ENCODE assay signal across 21 mouse cellular contexts in genomic region chr6:135436315-135436714, GRCm38 (mm10).
DNase-seq lines count a peak whose midpoint lies in the region; ATAC-seq and TF ChIP-seq lines count a peak whose summit lies in the region.
"Had no signal": no experiment of that assay in that cellular context is flagged by ENCODE, and none has a peak within 500 bp of the region (broad histone marks: within the 10 kb centered on the region; RNA-seq: fewer than 3 reads in every experiment).

No protein-coding gene starts in this region.

- no peak for ATAC-seq in forebrain, postnatal 0 days
- no peak for ATAC-seq in midbrain, embryonic 14.5 days (ENCODE audit: low FRiP score, low TSS enrichment)
- ATAC-seq: forebrain, embryonic 14.5 days had no signal

- H3K27me3 ChIP-seq in heart, embryonic 10.5 days (ENCODE audit: insufficient read depth, poor library complexity, severe bottlenecking): no peaks in the 10 kb centered on the region
- H3K27me3 ChIP-seq in forebrain, postnatal 0 days (ENCODE audit: insufficient read depth, low read length): no peaks in the 10 kb centered on the region
- H3K27me3 ChIP-seq in midbrain, embryonic 14.5 days (ENCODE audit: control insufficient read depth, insufficient read depth, low read length): no peaks in the 10 kb centered on the region
- H3K27me3 ChIP-seq: embryonic facial prominence, embryonic 15.5 days; heart, embryonic 13.5 days; hindbrain, embryonic 15.5 days had no signal

- no peak overlapping the region for H3K27ac ChIP-seq in heart, embryonic 10.5 days
- no peak overlapping the region for H3K27ac ChIP-seq in forebrain, postnatal 0 days (ENCODE audit: low read depth, low read length)
- H3K27ac ChIP-seq in midbrain, embryonic 14.5 days (replicated peaks; ENCODE audit: low read depth, low read length): no peak overlapping the region
- H3K27ac ChIP-seq: embryonic facial prominence, embryonic 15.5 days; forebrain, embryonic 10.5 days; heart, embryonic 13.5 days; hindbrain, embryonic 15.5 days had no signal

- no peaks in the 10 kb centered on the region for H3K36me3 ChIP-seq in heart, embryonic 10.5 days
- H3K36me3 ChIP-seq in forebrain, postnatal 0 days (ENCODE audit: insufficient read depth): no peaks in the 10 kb centered on the region
- no peaks in the 10 kb centered on the region for H3K36me3 ChIP-seq in midbrain, embryonic 14.5 days (ENCODE audit: control insufficient read depth, insufficient read depth, low read length)
- H3K36me3 ChIP-seq: embryonic facial prominence, embryonic 15.5 days; forebrain, embryonic 10.5 days; G1E; heart, embryonic 13.5 days; hindbrain, embryonic 15.5 days had no signal

- 65% methylated on average over 4 of the region's 4 CpGs for WGBS in heart, embryonic 10.5 days
- 80% methylated on average over 4 of the region's 4 CpGs for WGBS in forebrain, postnatal 0 days
- 83% methylated on average over 4 of the region's 4 CpGs for WGBS in midbrain, embryonic 14.5 days

- no peak for TF ChIP-seq CTCF in forebrain, postnatal 0 days (IDR thresholded peaks at IDR 0.05; ENCODE audit: low read depth)

- H3K4me3 ChIP-seq in heart, embryonic 10.5 days: no peak overlapping the region
- no peak overlapping the region for H3K4me3 ChIP-seq in forebrain, postnatal 0 days (ENCODE audit: low read depth, low read length)
- H3K4me3 ChIP-seq in midbrain, embryonic 14.5 days (replicated peaks; ENCODE audit: low read depth, low read length): no peak overlapping the region
- H3K4me3 ChIP-seq: embryonic facial prominence, embryonic 15.5 days; erythroblast, embryonic 14.5 days; forebrain, embryonic 10.5 days; heart, embryonic 13.5 days; hindbrain, embryonic 15.5 days had no signal

- H3K9ac ChIP-seq in forebrain, postnatal 0 days: no peak overlapping the region
- H3K9ac ChIP-seq in midbrain, embryonic 14.5 days (replicated peaks; ENCODE audit: low read length): no peak overlapping the region
- H3K9ac ChIP-seq: embryonic facial prominence, embryonic 15.5 days; heart, embryonic 13.5 days; hindbrain, embryonic 15.5 days had no signal

- DNase-seq in heart, adult 11 months: peak; percentile 46
- no peak for DNase-seq in heart, embryonic 10.5 days (ENCODE audit: low spot score)
- DNase-seq in CD4-positive, CD25-positive, alpha-beta regulatory T cell, adult 2 months (ENCODE audit: low read depth, low spot score): peak; percentile 29
- DNase-seq in brain, adult 2 months (ENCODE audit: low read depth, low spot score): peak; percentile 54
- peak; percentile 46 for DNase-seq in telencephalon, adult 2 months (ENCODE audit: low read depth, low spot score)
- no peak for DNase-seq in forebrain, postnatal 0 days
- no peak for DNase-seq in midbrain, embryonic 14.5 days
- DNase-seq: adrenal gland, adult 2 months; adrenal gland, postnatal 25 days; cerebellum, adult 2 months; cerebellum, postnatal 10 days; embryo, embryonic 11 days; gastrocnemius, postnatal 14 days; heart, postnatal 36 days had no signal

- no peaks in the 10 kb centered on the region for H3K9me3 ChIP-seq in heart, embryonic 10.5 days
- H3K9me3 ChIP-seq in forebrain, postnatal 0 days (ENCODE audit: low read length): 0 out of 2 replicates have a peak, but pooled peaks cover 4% of the 10 kb centered on the region
- H3K9me3 ChIP-seq in midbrain, embryonic 14.5 days (ENCODE audit: control insufficient read depth, low read length): no peaks in the 10 kb centered on the region; the same call in 1 of the 2 replicates
- H3K9me3 ChIP-seq: embryonic facial prominence, embryonic 15.5 days; heart, embryonic 13.5 days; hindbrain, embryonic 15.5 days had no signal

- no peaks in the 10 kb centered on the region for H3K4me1 ChIP-seq in heart, embryonic 10.5 days
- no peaks in the 10 kb centered on the region for H3K4me1 ChIP-seq in forebrain, postnatal 0 days (ENCODE audit: insufficient read depth)
- H3K4me1 ChIP-seq in midbrain, embryonic 14.5 days (ENCODE audit: control insufficient read depth, insufficient read depth, low read length): peaks cover under 1% of the 10 kb centered on the region; the same call in 1 of the 2 replicates
- H3K4me1 ChIP-seq: heart, embryonic 13.5 days had no signal

- H3K4me2 ChIP-seq in forebrain, postnatal 0 days (ENCODE audit: low read depth): no peak overlapping the region
- H3K4me2 ChIP-seq in midbrain, embryonic 14.5 days (ENCODE audit: low read length): no peak overlapping the region
- H3K4me2 ChIP-seq: embryonic facial prominence, embryonic 15.5 days; heart, embryonic 13.5 days; hindbrain, embryonic 15.5 days had no signal

Comparison
In these comparisons a context has a peak if more than half of its experiments do, and no peak if none do; other contexts are left out.
1. DNase-seq: peak in heart, adult 11 months (single experiment), CD4-positive, CD25-positive, alpha-beta regulatory T cell, adult 2 months (single experiment), brain, adult 2 months (single experiment) and telencephalon, adult 2 months (single experiment); none in heart, embryonic 10.5 days (single experiment), forebrain, postnatal 0 days (single experiment) and midbrain, embryonic 14.5 days (single experiment).